Mouse (Mus musculus) CD4-positive, CD25-positive, alpha-beta regulatory T cell, adult 4 months (primary cell): ENCODE measurements around the gene St8sia6. TPM values are rescaled to one million over a fixed set of nuclear protein-coding genes. Genes with fewer than 3 reads are reported as not detected.

Experiments used
- ATAC-seq: one replicate; pipeline ENCODE4 v1.8.0; 2017
- polyA plus RNA-seq, 2 experiments: library from polyadenylated mRNA; unstranded; fragments of 100-300 nt; shearing (Covaris generic); gene quantifications; one replicate each; pipeline ENCODE4 v1.2.1; 2017

St8sia6 gene
- polyA plus RNA-seq, 2 experiments from 2014 or later, result 12.8 to 14.6 TPM

GRCm38 (mm10) chr2:13760366-13760765, 33.5 kb downstream of the St8sia6 start:
- peak; percentile 79 for ATAC-seq

GRCm38 (mm10) chr2:13757412-13757811, 36.5 kb downstream of the St8sia6 start:
- ATAC-seq, result peak; percentile 75

GRCm38 (mm10) chr2:13755733-13756132, 38.1 kb downstream of the St8sia6 start:
- no peak for ATAC-seq

- no peak for ATAC-seq
Observed at GRCm38 (mm10) chr2:13751691-13752090, 42.2 kb downstream of the St8sia6 start.

- ATAC-seq, result no peak
Observed at GRCm38 (mm10) chr2:13750777-13751176, 43.1 kb downstream of the St8sia6 start.

- ATAC-seq, result no peak
Observed at GRCm38 (mm10) chr2:13750089-13750488, 43.8 kb downstream of the St8sia6 start.

GRCm38 (mm10) chr2:13749176-13749575, 44.7 kb downstream of the St8sia6 start:
- no peak for ATAC-seq

GRCm38 (mm10) chr2:13747576-13747975, 46.3 kb downstream of the St8sia6 start:
- no peak for ATAC-seq

- ATAC-seq, result no peak
Observed at GRCm38 (mm10) chr2:13746023-13746422, 47.8 kb downstream of the St8sia6 start.

- no peak for ATAC-seq
Observed at GRCm38 (mm10) chr2:13738704-13739103, 55.2 kb downstream of the St8sia6 start.

- ATAC-seq, result no peak
Observed at GRCm38 (mm10) chr2:13727901-13728300, 66.0 kb downstream of the St8sia6 start.

GRCm38 (mm10) chr2:13725592-13725991, 68.3 kb downstream of the St8sia6 start:
- no peak for ATAC-seq

GRCm38 (mm10) chr2:13722241-13722640, 71.6 kb downstream of the St8sia6 start:
- no peak for ATAC-seq

- ATAC-seq, result peak; percentile 99
Observed at GRCm38 (mm10) chr2:13718628-13719185, 75.2 kb downstream of the St8sia6 start.

- ATAC-seq, result no peak
Observed at GRCm38 (mm10) chr2:13708785-13709184, 85.1 kb downstream of the St8sia6 start.

GRCm38 (mm10) chr2:13697514-13697913, 96.3 kb downstream of the St8sia6 start:
- no peak for ATAC-seq

- no peak for ATAC-seq
Observed at GRCm38 (mm10) chr2:13694417-13694816, 99.4 kb downstream of the St8sia6 start.

GRCm38 (mm10) chr2:13684380-13684779, 109.5 kb downstream of the St8sia6 start:
- no peak for ATAC-seq

GRCm38 (mm10) chr2:13683205-13683570, 110.7 kb downstream of the St8sia6 start:
- ATAC-seq, result no peak

GRCm38 (mm10) chr2:13682488-13683204, 111.2 kb downstream of the St8sia6 start:
- no peak for ATAC-seq

GRCm38 (mm10) chr2:13672946-13673345, 120.9 kb downstream of the St8sia6 start:
- ATAC-seq, result peak; percentile 71

- peak; percentile 57 for ATAC-seq
Observed at GRCm38 (mm10) chr2:13672426-13672825, 121.4 kb downstream of the St8sia6 start.

GRCm38 (mm10) chr2:13634866-13635265, 159.0 kb downstream of the St8sia6 start:
- peak; percentile 66 for ATAC-seq

- ATAC-seq, result no peak
Observed at GRCm38 (mm10) chr2:13630136-13630832, 163.6 kb downstream of the St8sia6 start.
